Mouse (Mus musculus): Measurements from ENCODE around the gene Ovol3.

DNA sequence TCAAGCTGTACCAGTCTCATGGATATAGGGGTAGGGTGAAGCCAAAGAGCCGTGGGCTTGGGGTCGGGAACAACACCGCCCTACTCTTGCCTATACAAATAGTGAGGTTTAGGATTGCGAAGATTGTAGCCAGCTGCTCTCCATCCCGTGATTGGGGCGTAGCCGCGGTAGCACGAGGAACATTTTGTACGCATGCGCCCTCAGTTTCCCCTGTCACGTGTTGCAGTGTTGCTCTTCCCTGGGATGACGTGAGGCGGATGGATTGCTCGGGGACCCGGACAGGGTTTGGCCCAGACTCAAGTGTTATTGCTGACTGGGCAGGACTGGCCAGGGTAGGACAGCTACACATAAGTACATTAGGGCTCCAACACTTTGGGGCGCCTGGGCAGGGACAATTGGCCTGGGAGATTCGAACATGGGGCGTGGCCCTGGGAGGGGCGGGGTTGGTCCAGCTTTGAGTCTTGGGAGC lies 45.2 kb upstream of the Ovol3 start:
- TF ChIP-seq CTCF (IDR thresholded peaks at IDR 0.05; ENCODE audit: insufficient read depth, low read depth, low read length) (no peak), POLR2A (IDR thresholded peaks at IDR 0.05; ENCODE audit: insufficient read depth, low read depth, low read length) (peak; percentile 44; the same call in 1 of the 2 replicates)

Measured in olfactory bulb, adult 2 months (tissue).